Mouse (Mus musculus) megakaryocyte, embryonic 14.5 days (primary cell): ENCODE measurements around the gene 4931429L15Rik. TPM values are rescaled to one million over a fixed set of nuclear protein-coding genes. Genes with fewer than 3 reads are reported as not detected.
"Not testable (repeated sequence)": the region's sequence is repeated elsewhere in the genome, so short reads cannot be mapped to it uniquely, and the experiment has no call there.

Experiments used
- H3K27me3 ChIP-seq: replicated peaks from 2 replicates; pipeline ENCODE3; 2012; ENCODE audit warnings: inconsistent platforms
- H3K36me3 ChIP-seq: replicated peaks from 2 replicates; pipeline ENCODE3; 2012; ENCODE audit warnings: low read length, inconsistent platforms, mixed read lengths
- H3K4me1 ChIP-seq: 2 replicates; pipeline ENCODE4 v1.6.1; 2012; ENCODE audit warnings: inconsistent platforms
- H3K4me3 ChIP-seq: replicated peaks from 2 replicates; pipeline ENCODE3; 2012; ENCODE audit warnings: moderate library complexity, mild to moderate bottlenecking, inconsistent platforms
- H3K9me3 ChIP-seq: 2 replicates; pipeline ENCODE4 v1.6.1; 2012; ENCODE audit warnings: inconsistent platforms
- FLI1 ChIP-seq: IDR thresholded peaks from 2 replicates; pipeline ENCODE4 v1.6.1; 2012; ENCODE audit warnings: low read length, inconsistent platforms, mixed read lengths
- GATA1 ChIP-seq: IDR thresholded peaks from 3 replicates; pipeline ENCODE4 v1.6.1; 2012; ENCODE audit warnings: mixed read lengths, low read length, inconsistent platforms, borderline replicate concordance
- polyA plus RNA-seq: library from polyadenylated mRNA; stranded (reverse); fragments of >175 nt; gene quantifications from 2 replicates; pipeline ENCODE4 v1.2.3, GENCODE M21; 2012; ENCODE audit warnings: low replicate concordance; ENCODE audit not compliant: insufficient read depth

The 4931429L15Rik gene
- polyA plus RNA-seq, 1 experiment = not detected

DNA sequence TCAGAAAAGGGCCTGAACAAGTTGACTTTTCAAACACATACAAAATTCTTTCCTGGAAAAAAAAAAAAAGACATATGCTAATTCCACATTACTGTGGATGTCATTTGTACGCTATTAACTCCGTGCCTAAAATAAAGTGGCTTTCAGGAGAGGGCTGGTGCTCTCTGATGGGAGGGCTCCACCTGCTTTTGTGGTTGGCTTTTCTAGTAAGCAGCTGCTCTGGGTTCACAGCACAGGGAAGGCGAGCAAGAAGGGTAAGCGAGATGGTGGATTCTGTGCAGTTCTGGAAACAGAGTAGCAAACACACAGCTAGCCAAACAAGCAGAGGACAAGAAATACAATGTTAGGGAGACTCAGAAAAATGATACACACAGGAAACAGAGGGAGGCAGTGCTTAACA lies 18.6 kb upstream of the 4931429L15Rik start:
- TF ChIP-seq GATA1 (no peak), FLI1 (no peak)
- Histone ChIP-seq H3K27me3 (peaks cover 33% of the 10 kb centered on the region), H3K36me3 (no peaks in the 10 kb centered on the region), H3K4me1 (no peaks in the 10 kb centered on the region), H3K4me3 (no peak overlapping the region), H3K9me3 (no peaks in the 10 kb centered on the region)

DNA sequence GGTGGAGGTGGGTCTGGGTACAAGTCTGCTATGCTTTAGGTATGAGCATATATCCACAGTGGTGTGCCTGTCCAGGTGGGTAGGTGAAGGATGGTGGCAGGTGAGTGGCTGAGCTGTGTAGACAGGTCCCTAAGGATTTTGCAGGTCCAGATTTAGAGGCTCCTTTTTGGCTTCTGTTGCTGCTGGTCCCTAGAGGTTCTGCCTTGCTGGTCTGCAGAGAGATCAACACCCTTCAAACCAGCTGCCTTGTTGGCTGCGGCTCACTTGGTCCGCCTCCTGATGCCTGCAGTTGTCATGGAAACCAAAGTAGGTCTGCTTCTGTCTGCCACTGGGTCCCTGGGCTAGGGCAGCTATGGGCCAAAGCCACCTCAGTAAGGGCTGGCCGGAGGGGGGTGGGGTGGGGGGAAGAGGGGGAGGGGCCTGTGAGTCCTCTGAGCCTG lies 18.1 kb upstream of the 4931429L15Rik start:
- Histone ChIP-seq H3K36me3 (no peaks in the 10 kb centered on the region), H3K4me3 (no peak overlapping the region), H3K9me3 (no peaks in the 10 kb centered on the region), H3K27me3 (peaks cover 35% of the 10 kb centered on the region), H3K4me1 (no peaks in the 10 kb centered on the region)
- TF ChIP-seq GATA1 (no peak), FLI1 (no peak)

DNA sequence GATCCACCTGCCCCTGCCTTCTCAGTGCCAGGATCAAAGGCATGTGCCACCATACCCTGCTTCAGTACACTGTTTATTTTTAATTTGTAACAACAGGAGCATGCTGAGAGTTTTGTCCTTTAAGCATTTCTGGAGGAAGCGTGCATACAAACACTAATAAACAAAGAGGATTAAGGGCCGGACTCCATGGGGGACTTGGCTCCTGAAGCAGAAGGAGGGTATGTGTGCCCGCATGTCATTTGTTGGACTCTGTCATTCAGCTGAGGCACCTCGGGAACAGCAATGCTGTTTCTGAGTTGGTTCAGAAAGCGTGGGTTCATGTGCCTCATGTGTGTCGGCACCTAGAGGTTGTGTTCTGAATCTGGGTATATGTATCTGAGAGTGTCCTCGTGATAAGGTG lies 17.5 kb upstream of the 4931429L15Rik start:
- Histone ChIP-seq H3K27me3 (peaks cover 38% of the 10 kb centered on the region), H3K36me3 (no peaks in the 10 kb centered on the region), H3K9me3 (no peaks in the 10 kb centered on the region), H3K4me1 (no peaks in the 10 kb centered on the region), H3K4me3 (no peak overlapping the region)
- TF ChIP-seq FLI1 = no peak
- no peak for TF ChIP-seq GATA1

DNA sequence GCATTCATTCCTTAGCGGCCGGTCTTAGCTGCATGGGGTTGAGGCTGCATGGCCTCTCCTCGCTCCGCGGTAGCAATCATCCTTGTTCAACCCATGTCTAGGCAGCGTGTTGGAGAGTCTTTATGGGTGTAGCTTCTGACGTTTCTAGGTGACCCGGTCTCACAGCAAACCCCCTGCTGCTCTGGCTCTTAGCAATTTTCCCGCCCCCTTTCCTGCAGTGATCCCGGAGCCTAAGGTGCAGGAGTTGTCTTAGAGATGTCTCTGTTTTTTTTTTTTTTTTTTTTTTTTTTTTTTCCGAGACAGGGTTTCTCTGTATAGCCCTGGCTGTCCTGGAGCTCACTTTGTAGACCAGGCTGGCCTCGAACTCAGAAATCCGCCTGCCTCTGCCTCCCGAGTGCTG lies 16.5 kb upstream of the 4931429L15Rik start:
- not testable (repeated sequence) for H3K4me3 ChIP-seq, H3K4me1 ChIP-seq, H3K9me3 ChIP-seq, H3K36me3 ChIP-seq
- H3K27me3 ChIP-seq = peaks cover 40% of the 10 kb centered on the region

DNA sequence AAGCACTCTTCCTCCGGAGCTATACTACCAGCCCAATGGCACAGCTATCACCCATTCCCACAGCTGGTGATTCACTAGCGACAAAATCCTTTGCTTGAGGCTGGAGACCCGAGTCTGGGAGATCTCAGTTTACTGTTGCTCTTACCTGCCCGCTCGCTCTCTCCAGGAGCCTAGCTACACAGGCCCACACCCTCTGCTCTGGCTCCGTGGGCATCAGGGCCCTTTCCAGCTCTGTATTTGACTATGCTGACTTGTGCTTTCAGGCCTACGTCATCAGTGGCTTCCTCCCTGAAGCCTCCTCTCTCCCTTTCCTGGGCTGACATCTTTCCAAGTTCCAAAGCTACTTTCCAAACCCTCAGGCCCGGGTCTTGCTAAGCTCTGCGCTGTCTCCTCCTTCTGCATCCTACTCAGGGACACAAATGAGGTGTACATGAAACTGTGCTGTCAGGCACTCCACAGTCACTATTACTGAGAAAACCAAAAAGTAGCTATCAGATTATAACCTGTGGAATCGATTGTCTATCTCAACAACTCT lies 15.7 kb upstream of the 4931429L15Rik start:
- Histone ChIP-seq H3K4me3 (no peak overlapping the region), H3K36me3 (no peaks in the 10 kb centered on the region), H3K9me3 (peaks cover 1% of the 10 kb centered on the region), H3K4me1 (no peaks in the 10 kb centered on the region), H3K27me3 (peaks cover 43% of the 10 kb centered on the region)
- TF ChIP-seq FLI1 (no peak), GATA1 (no peak)

DNA sequence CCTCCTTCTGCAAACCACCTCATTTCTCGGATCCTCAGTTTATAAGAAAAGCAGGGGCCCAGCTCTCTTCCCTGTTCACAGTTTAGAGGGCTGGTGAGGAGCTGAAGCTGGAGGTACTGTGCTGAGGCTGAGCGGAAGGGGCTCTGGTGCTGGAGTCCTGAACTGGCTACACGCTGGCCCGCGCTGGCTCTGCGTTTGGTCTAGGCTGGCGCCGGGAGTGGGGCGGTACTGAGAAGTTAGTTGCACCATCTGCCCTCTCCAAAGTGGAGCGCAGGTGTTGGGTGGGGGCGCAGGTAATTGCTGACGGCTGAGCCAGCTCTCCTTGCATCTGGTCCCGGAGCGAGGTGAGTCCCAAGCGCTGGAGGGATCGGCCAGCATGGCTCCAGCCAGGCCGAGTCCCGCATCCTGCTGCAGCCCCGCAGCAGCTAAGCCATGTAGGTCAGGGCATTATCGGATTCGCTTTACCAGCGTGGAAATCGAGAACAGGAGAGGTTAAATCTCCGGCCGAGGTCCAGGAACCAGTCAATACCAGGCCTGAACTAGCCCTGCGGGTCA lies 14.8 kb upstream of the 4931429L15Rik start:
- no peaks in the 10 kb centered on the region for H3K4me1 ChIP-seq
- H3K9me3 ChIP-seq = peaks cover 6% of the 10 kb centered on the region
- TF ChIP-seq FLI1 (no peak), GATA1 (no peak)
- H3K27me3 ChIP-seq = peaks cover 51% of the 10 kb centered on the region
- no peak overlapping the region for H3K4me3 ChIP-seq
- no peaks in the 10 kb centered on the region for H3K36me3 ChIP-seq

DNA sequence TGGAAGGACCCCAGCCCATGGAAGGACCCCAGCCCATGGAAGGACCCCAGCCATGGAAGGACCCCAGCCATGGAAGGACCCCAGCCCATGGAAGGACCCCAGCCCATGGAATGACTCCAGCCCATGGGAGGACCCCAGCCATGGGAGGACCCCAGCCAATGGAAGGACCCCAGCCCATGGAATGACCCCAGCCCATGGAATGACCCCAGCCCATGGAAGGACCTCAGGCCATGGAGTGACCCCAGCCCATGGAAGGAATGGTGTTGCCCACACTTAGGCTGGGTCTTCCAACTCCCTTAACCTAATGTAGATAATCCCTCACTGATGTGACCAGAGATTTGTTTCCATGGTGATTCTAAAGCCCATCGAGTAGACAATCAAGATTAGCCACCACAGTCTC lies 11.5 kb upstream of the 4931429L15Rik start:
- TF ChIP-seq GATA1 (no peak), FLI1 (no peak)
- Histone ChIP-seq H3K36me3 (no peaks in the 10 kb centered on the region), H3K4me1 (peaks cover 9% of the 10 kb centered on the region; the same call in 1 of the 2 replicates), H3K4me3 (no peak overlapping the region), H3K9me3 (peaks cover 16% of the 10 kb centered on the region), H3K27me3 (peaks cover 52% of the 10 kb centered on the region)

DNA sequence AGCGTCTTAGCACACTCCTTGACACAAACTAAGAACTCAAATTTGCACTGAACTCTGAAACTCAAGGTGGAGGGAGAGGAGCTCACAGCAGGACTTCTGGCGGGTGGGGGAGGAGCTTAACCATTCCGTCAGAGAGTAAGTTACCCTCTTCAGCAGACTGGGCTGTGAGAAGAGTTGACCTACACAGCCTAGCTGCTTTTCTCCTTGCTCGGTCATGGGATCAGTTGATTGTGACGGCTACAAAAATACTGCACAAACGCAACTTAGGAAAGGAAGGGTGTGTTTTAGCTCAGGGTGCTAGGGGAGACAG lies 10.8 kb upstream of the 4931429L15Rik start:
- Histone ChIP-seq H3K36me3 (no peaks in the 10 kb centered on the region), H3K27me3 (peaks cover 49% of the 10 kb centered on the region), H3K9me3 (peaks cover 16% of the 10 kb centered on the region), H3K4me1 (peaks cover 9% of the 10 kb centered on the region; the same call in 1 of the 2 replicates), H3K4me3 (no peak overlapping the region)
- TF ChIP-seq FLI1 = no peak
- no peak for TF ChIP-seq GATA1

DNA sequence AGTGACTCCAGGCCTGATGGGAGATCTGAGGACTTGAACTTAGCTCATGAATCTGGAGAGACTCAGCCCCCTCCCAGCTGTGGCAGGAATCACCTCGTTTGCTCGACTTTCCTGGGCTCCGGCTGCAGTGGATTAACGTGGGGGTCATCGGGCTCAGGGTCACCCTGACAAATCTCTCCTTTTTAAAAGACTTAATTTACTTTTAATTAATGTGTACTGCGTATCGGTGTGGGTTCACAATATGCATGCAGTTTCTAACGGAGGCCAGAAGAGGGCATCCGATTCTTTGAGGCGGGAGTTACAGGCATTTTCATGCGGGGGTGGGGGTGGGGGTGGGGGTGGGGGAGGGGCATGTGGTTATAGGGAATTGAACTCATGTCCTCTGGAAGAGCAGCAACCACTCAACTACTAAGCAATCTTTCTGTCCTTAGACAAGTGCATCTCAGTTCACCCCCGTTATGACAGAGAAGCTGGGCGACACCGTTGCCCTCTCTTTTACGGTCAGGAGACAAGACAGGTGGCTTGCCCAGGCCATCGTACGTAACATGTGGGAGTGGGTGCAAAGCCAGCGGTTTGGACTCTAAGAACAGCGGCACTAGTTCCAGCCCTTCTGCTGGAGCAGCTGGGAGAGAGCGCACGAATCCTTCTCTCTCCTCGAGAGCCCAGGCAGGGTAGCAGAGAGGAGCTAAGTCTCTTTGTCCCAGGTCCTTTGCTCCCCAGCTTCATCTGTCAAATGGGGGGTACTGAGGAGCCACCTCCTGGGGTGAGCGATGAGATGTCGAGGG lies 10.2 kb upstream of the 4931429L15Rik start:
- TF ChIP-seq FLI1 (no peak), GATA1 (no peak)
- H3K4me1 ChIP-seq = peaks cover 9% of the 10 kb centered on the region; the same call in 1 of the 2 replicates

DNA sequence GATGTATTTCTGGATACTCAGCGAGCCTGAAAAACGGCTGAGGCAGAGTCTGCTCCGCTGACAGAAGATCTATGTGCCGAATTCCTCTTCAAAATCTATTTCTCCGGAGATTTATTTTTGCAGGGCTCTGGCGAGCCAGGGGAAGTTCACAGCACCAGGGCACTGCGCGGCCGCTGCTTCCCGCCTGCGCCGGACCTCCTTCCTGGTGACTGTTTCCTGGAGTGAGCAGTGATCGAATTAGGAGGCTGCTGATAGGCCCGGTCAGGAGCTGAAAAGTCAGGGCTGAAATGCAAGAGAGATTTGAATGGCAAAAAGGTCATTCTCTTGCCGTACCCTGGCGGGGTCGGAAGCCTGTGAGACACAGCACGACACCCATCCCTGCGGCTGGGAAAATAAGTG lies 9.5 kb upstream of the 4931429L15Rik start:
- no peak overlapping the region for H3K4me3 ChIP-seq
- H3K36me3 ChIP-seq = no peaks in the 10 kb centered on the region
- TF ChIP-seq GATA1 = no peak
- no peak for TF ChIP-seq FLI1
- peaks cover 16% of the 10 kb centered on the region for H3K9me3 ChIP-seq
- H3K4me1 ChIP-seq = peaks cover 9% of the 10 kb centered on the region; the same call in 1 of the 2 replicates
- H3K27me3 ChIP-seq = peaks cover 44% of the 10 kb centered on the region

More for the DNA sequence above, 10.2 kb upstream of the 4931429L15Rik start:
- H3K4me3 ChIP-seq = no peak overlapping the region
- H3K36me3 ChIP-seq = no peaks in the 10 kb centered on the region
- peaks cover 48% of the 10 kb centered on the region for H3K27me3 ChIP-seq
- peaks cover 16% of the 10 kb centered on the region for H3K9me3 ChIP-seq
